Mouse (Mus musculus) retina, postnatal 7 days (tissue): ENCODE measurements around the gene Plcb2.

Source experiments
- DNase-seq: peaks from one replicate; pipeline ENCODE4 v3.0.0-alpha.2; 2012; ENCODE audit warnings: low read depth, low spot score

The Plcb2 gene

GRCm38 (mm10) chr2:118713631-118714030 lies 14.6 kb downstream of the Plcb2 start:
- DNase-seq: no peak

GRCm38 (mm10) chr2:118711038-118711494 lies 17.2 kb downstream of the Plcb2 start:
- no peak for DNase-seq

GRCm38 (mm10) chr2:118709655-118710221 lies 18.5 kb downstream of the Plcb2 start:
- DNase-seq: no peak

GRCm38 (mm10) chr2:118708472-118708871 lies 19.8 kb downstream of the Plcb2 start:
- DNase-seq: no peak

GRCm38 (mm10) chr2:118706436-118706835 lies 21.8 kb downstream of the Plcb2 start:
- no peak for DNase-seq

GRCm38 (mm10) chr2:118703913-118704730 lies 24.1 kb downstream of the Plcb2 start, which contains the start of gene Ankrd63:
TSS of gene Ankrd63 (minus strand) at chr2:118703963.
- no peak for DNase-seq

- DNase-seq: no peak
Measured at GRCm38 (mm10) chr2:118702883-118703761, 25.1 kb downstream of the Plcb2 start.

- DNase-seq: no peak
Measured at GRCm38 (mm10) chr2:118701971-118702882, 26.0 kb downstream of the Plcb2 start.

GRCm38 (mm10) chr2:118701161-118701560 lies 27.1 kb downstream of the Plcb2 start:
- DNase-seq: no peak

GRCm38 (mm10) chr2:118700179-118701062 lies 27.8 kb downstream of the Plcb2 start:
- DNase-seq: peak; percentile 59

- no peak for DNase-seq
Measured at GRCm38 (mm10) chr2:118697955-118698354, 30.3 kb downstream of the Plcb2 start.

GRCm38 (mm10) chr2:118697311-118697877 lies 30.8 kb downstream of the Plcb2 start:
- no peak for DNase-seq

- DNase-seq: no peak
Measured at GRCm38 (mm10) chr2:118696451-118697308, 31.6 kb downstream of the Plcb2 start.

- DNase-seq: peak; percentile 65
Measured at GRCm38 (mm10) chr2:118695677-118696232, 32.5 kb downstream of the Plcb2 start.

GRCm38 (mm10) chr2:118693370-118693966 lies 34.8 kb downstream of the Plcb2 start:
- DNase-seq: no peak

- no peak for DNase-seq
Measured at GRCm38 (mm10) chr2:118689875-118690274, 38.4 kb downstream of the Plcb2 start.

GRCm38 (mm10) chr2:118687791-118688190 lies 40.4 kb downstream of the Plcb2 start:
- no peak for DNase-seq

GRCm38 (mm10) chr2:118686693-118687092 lies 41.5 kb downstream of the Plcb2 start:
- no peak for DNase-seq
